Mouse (Mus musculus): Measurements from ENCODE around the gene Babam2.

Babam2 gene

GRCm38 (mm10) chr5:32124957-32125356 is 427.5 kb downstream of the Babam2 start:
- no peak for DNase-seq (ENCODE audit: low spot score in 2 of 2)

GRCm38 (mm10) chr5:32127226-32127625 is 429.7 kb downstream of the Babam2 start:
- DNase-seq (ENCODE audit: low spot score in 2 of 2) = no peak

GRCm38 (mm10) chr5:32127927-32128326 is 430.4 kb downstream of the Babam2 start:
- no peak for DNase-seq (ENCODE audit: low spot score in 2 of 2)

- DNase-seq (ENCODE audit: low spot score in 2 of 2) = peak in 1 of 2 experiments; percentile 18
Observed at GRCm38 (mm10) chr5:32132971-32133501, 435.6 kb downstream of the Babam2 start.

- peak in 1 of 2 experiments; percentile 14 for DNase-seq (ENCODE audit: low spot score in 2 of 2)
Observed at GRCm38 (mm10) chr5:32133549-32134004, 436.1 kb downstream of the Babam2 start.

GRCm38 (mm10) chr5:32134051-32134732 is 436.7 kb downstream of the Babam2 start:
- DNase-seq (ENCODE audit: low spot score in 2 of 2) = no peak

Measured in spleen, postnatal 14 days (tissue).